Mouse (Mus musculus): ENCODE measurements around the gene Wdr18. TPM values are rescaled to one million over a fixed set of nuclear protein-coding genes. Genes with fewer than 3 reads are reported as not detected.
A peak's percentile ranks its signal among the peaks of the same experiment; 100 is the strongest.

Wdr18 gene
- total and polyA plus RNA-seq, 2 experiments: 24.8 to 63.3 TPM

- 76% methylated on average over 10 of the region's 10 CpGs for WGBS
- Histone ChIP-seq H3K79me2 (ENCODE audit: control insufficient read depth, insufficient read depth, low read length) (no peaks in the 10 kb centered on the region), H3K4me1 (ENCODE audit: control insufficient read depth, insufficient read depth, low read length) (no peaks in the 10 kb centered on the region), H3K27ac (replicated peaks; ENCODE audit: insufficient read depth, low read depth, low read length) (peak overlapping the region; percentile 17), H3K36me3 (ENCODE audit: control insufficient read depth, insufficient read depth, low read length) (no peaks in the 10 kb centered on the region), H3K4me3 (ENCODE audit: insufficient read depth, low read depth, low read length) (peak overlapping the region; percentile 59), H3K9ac (ENCODE audit: low read depth, low read length) (peak overlapping the region; percentile 66), H3K27me3 (ENCODE audit: control insufficient read depth, insufficient read depth, low read length) (no peaks in the 10 kb centered on the region)
- DNase-seq (ENCODE audit: extremely low read depth, low read depth, low spot score): no peak
- TF ChIP-seq CTCF (IDR thresholded peaks at IDR 0.05; ENCODE audit: low read depth, low read length) (no peak), POLR2A (IDR thresholded peaks at IDR 0.05; ENCODE audit: extremely low read depth, insufficient read depth, low read length) (no peak)
These were observed 57.0 kb downstream of the Wdr18 start for GRCm38 (mm10) chr10:80016931-80017330.

GRCm38 (mm10) chr10:80017361-80017760 is 57.4 kb downstream of the Wdr18 start:
- DNase-seq (ENCODE audit: extremely low read depth, low read depth, low spot score): no peak
- Histone ChIP-seq H3K79me2 (ENCODE audit: control insufficient read depth, insufficient read depth, low read length) (no peaks in the 10 kb centered on the region), H3K27ac (replicated peaks; ENCODE audit: insufficient read depth, low read depth, low read length) (peak overlapping the region; percentile 29), H3K4me3 (ENCODE audit: insufficient read depth, low read depth, low read length) (peak overlapping the region; percentile 59), H3K36me3 (ENCODE audit: control insufficient read depth, insufficient read depth, low read length) (no peaks in the 10 kb centered on the region), H3K27me3 (ENCODE audit: control insufficient read depth, insufficient read depth, low read length) (no peaks in the 10 kb centered on the region), H3K4me1 (ENCODE audit: control insufficient read depth, insufficient read depth, low read length) (no peaks in the 10 kb centered on the region), H3K9ac (ENCODE audit: low read depth, low read length) (peak overlapping the region; percentile 70)
- WGBS: 44% methylated on average over 3 of the region's 3 CpGs
- TF ChIP-seq POLR2A (IDR thresholded peaks at IDR 0.05; ENCODE audit: extremely low read depth, insufficient read depth, low read length) (no peak), CTCF (IDR thresholded peaks at IDR 0.05; ENCODE audit: low read depth, low read length) (no peak)

- TF ChIP-seq POLR2A (IDR thresholded peaks at IDR 0.05; ENCODE audit: extremely low read depth, insufficient read depth, low read length) (no peak), CTCF (IDR thresholded peaks at IDR 0.05; ENCODE audit: low read depth, low read length) (no peak)
- no peaks in the 10 kb centered on the region for H3K36me3 ChIP-seq (ENCODE audit: control insufficient read depth, insufficient read depth, low read length)
- H3K4me3 ChIP-seq (ENCODE audit: insufficient read depth, low read depth, low read length): peak overlapping the region; percentile 35
- no peak for DNase-seq (ENCODE audit: extremely low read depth, low read depth, low spot score)
- H3K79me2 ChIP-seq (ENCODE audit: control insufficient read depth, insufficient read depth, low read length): no peaks in the 10 kb centered on the region
- H3K4me1 ChIP-seq (ENCODE audit: control insufficient read depth, insufficient read depth, low read length): no peaks in the 10 kb centered on the region
- H3K27ac ChIP-seq (replicated peaks; ENCODE audit: insufficient read depth, low read depth, low read length): peak overlapping the region; percentile 29
- H3K9ac ChIP-seq (ENCODE audit: low read depth, low read length): peak overlapping the region; percentile 70
- H3K27me3 ChIP-seq (ENCODE audit: control insufficient read depth, insufficient read depth, low read length): no peaks in the 10 kb centered on the region
- 75% methylated on average over 14 of the region's 14 CpGs for WGBS
These were observed 57.8 kb downstream of the Wdr18 start for GRCm38 (mm10) chr10:80017771-80018170.

- TF ChIP-seq CTCF (IDR thresholded peaks at IDR 0.05; ENCODE audit: low read depth, low read length) (no peak), POLR2A (IDR thresholded peaks at IDR 0.05; ENCODE audit: extremely low read depth, insufficient read depth, low read length) (no peak)
- 16% methylated on average over 15 of the region's 15 CpGs for WGBS
- Histone ChIP-seq H3K79me2 (ENCODE audit: control insufficient read depth, insufficient read depth, low read length) (no peaks in the 10 kb centered on the region), H3K27me3 (ENCODE audit: control insufficient read depth, insufficient read depth, low read length) (no peaks in the 10 kb centered on the region), H3K27ac (replicated peaks; ENCODE audit: insufficient read depth, low read depth, low read length) (peak overlapping the region; percentile 75), H3K4me1 (ENCODE audit: control insufficient read depth, insufficient read depth, low read length) (no peaks in the 10 kb centered on the region), H3K36me3 (ENCODE audit: control insufficient read depth, insufficient read depth, low read length) (no peaks in the 10 kb centered on the region), H3K9ac (ENCODE audit: low read depth, low read length) (peak overlapping the region; percentile 55), H3K4me3 (ENCODE audit: insufficient read depth, low read depth, low read length) (peak overlapping the region; percentile 34; the same call in 1 of the 2 replicates)
- no peak for DNase-seq (ENCODE audit: extremely low read depth, low read depth, low spot score)
These were observed 58.9 kb downstream of the Wdr18 start for GRCm38 (mm10) chr10:80018739-80019297.

GRCm38 (mm10) chr10:80019471-80020131 is 59.6 kb downstream of the Wdr18 start:
- H3K79me2 ChIP-seq (ENCODE audit: control insufficient read depth, insufficient read depth, low read length): no peaks in the 10 kb centered on the region
- no peaks in the 10 kb centered on the region for H3K27me3 ChIP-seq (ENCODE audit: control insufficient read depth, insufficient read depth, low read length)
- no peaks in the 10 kb centered on the region for H3K4me1 ChIP-seq (ENCODE audit: control insufficient read depth, insufficient read depth, low read length)
- H3K4me3 ChIP-seq (ENCODE audit: insufficient read depth, low read depth, low read length): peak overlapping the region; percentile 14; the same call in 1 of the 2 replicates
- 26% methylated on average over 20 of the region's 20 CpGs for WGBS
- 0 out of 2 replicates have a peak overlapping the region, but pooled peaks have one; percentile 26 for H3K9ac ChIP-seq (ENCODE audit: low read depth, low read length)
- no peak for TF ChIP-seq POLR2A (IDR thresholded peaks at IDR 0.05; ENCODE audit: extremely low read depth, insufficient read depth, low read length)
- TF ChIP-seq CTCF (IDR thresholded peaks at IDR 0.05; ENCODE audit: low read depth, low read length): no peak
- H3K36me3 ChIP-seq (ENCODE audit: control insufficient read depth, insufficient read depth, low read length): no peaks in the 10 kb centered on the region
- DNase-seq (ENCODE audit: extremely low read depth, low read depth, low spot score): no peak
- peak overlapping the region; percentile 39 for H3K27ac ChIP-seq (replicated peaks; ENCODE audit: insufficient read depth, low read depth, low read length)

Other genes starting within 250 kb of the Wdr18 start
Only the 30 nearest of the 33 such genes appear.
- not detected in 2 replicates for gene Fgf22, start 205.1 kb upstream of the Wdr18 start, total RNA-seq (2014; rRNA removed)
- not detected in 2 replicates for gene Fgf22, start 205.1 kb upstream of the Wdr18 start, polyA plus RNA-seq (2012; rRNA removed)
- 7.6 and 11.7 TPM in 2 replicates for gene Rnf126, start 193.2 kb upstream of the Wdr18 start, total RNA-seq (2014; rRNA removed)
- 65.1 and 70.6 TPM in 2 replicates for gene Rnf126, start 193.2 kb upstream of the Wdr18 start, polyA plus RNA-seq (2012; rRNA removed)
- gene Fstl3, start 182.9 kb upstream of the Wdr18 start, total RNA-seq (2014; rRNA removed): 0.09 and 0.27 TPM in 2 replicates
- gene Fstl3, start 182.9 kb upstream of the Wdr18 start, polyA plus RNA-seq (2012; rRNA removed): 0.18 and 0.60 TPM in 2 replicates
- gene Prss57, start 169.2 kb upstream of the Wdr18 start, total RNA-seq (2014; rRNA removed): not detected in 2 replicates
- not detected in 2 replicates for gene Prss57, start 169.2 kb upstream of the Wdr18 start, polyA plus RNA-seq (2012; rRNA removed)
- 0.81 and 0.92 TPM in 2 replicates for gene Palm, start 166.6 kb upstream of the Wdr18 start, total RNA-seq (2014; rRNA removed)
- 1.9 and 3.0 TPM in 2 replicates for gene Palm, start 166.6 kb upstream of the Wdr18 start, polyA plus RNA-seq (2012; rRNA removed)
- 0.18 and 0.40 TPM in 2 replicates for gene Misp, start 139.2 kb upstream of the Wdr18 start, total RNA-seq (2014; rRNA removed)
- gene Misp, start 139.2 kb upstream of the Wdr18 start, polyA plus RNA-seq (2012; rRNA removed): 0.16 and 0.51 TPM in 2 replicates
- 43.9 and 86.1 TPM in 2 replicates for gene Ptbp1, start 105.7 kb upstream of the Wdr18 start, total RNA-seq (2014; rRNA removed)
- gene Ptbp1, start 105.7 kb upstream of the Wdr18 start, polyA plus RNA-seq (2012; rRNA removed): 77.6 and 103 TPM in 2 replicates
- gene Prtn3, start 85.7 kb upstream of the Wdr18 start, total RNA-seq (2014; rRNA removed): 0.40 TPM in 1 of 2 replicates, not detected in the other
- 0.20 and 1.1 TPM in 2 replicates for gene Prtn3, start 85.7 kb upstream of the Wdr18 start, polyA plus RNA-seq (2012; rRNA removed)
- under 0.01 TPM in 1 of 2 replicates, not detected in the other for gene Plppr3, start 85.5 kb upstream of the Wdr18 start, total RNA-seq (2014; rRNA removed)
- gene Plppr3, start 85.5 kb upstream of the Wdr18 start, polyA plus RNA-seq (2012; rRNA removed): 0.38 and 0.47 TPM in 2 replicates
- 0.20 TPM in 1 of 2 replicates, not detected in the other for gene Elane, start 73.9 kb upstream of the Wdr18 start, total RNA-seq (2014; rRNA removed)
- 0.12 and 0.15 TPM in 2 replicates for gene Elane, start 73.9 kb upstream of the Wdr18 start, polyA plus RNA-seq (2012; rRNA removed)
- gene Cfd, start 69.3 kb upstream of the Wdr18 start, total RNA-seq (2014; rRNA removed): 5.7 and 11.3 TPM in 2 replicates
- gene Cfd, start 69.3 kb upstream of the Wdr18 start, polyA plus RNA-seq (2012; rRNA removed): 0.37 and 0.98 TPM in 2 replicates
- 5.9 and 8.2 TPM in 2 replicates for gene Med16, start 51.2 kb upstream of the Wdr18 start, total RNA-seq (2014; rRNA removed)
- 29.9 and 30.6 TPM in 2 replicates for gene Med16, start 51.2 kb upstream of the Wdr18 start, polyA plus RNA-seq (2012; rRNA removed)
- gene Gm26602, start 49.3 kb upstream of the Wdr18 start, total RNA-seq (2014; rRNA removed): not detected in 2 replicates
- not detected in 2 replicates for gene Gm26602, start 49.3 kb upstream of the Wdr18 start, polyA plus RNA-seq (2012; rRNA removed)
- gene Kiss1r, start 43.2 kb upstream of the Wdr18 start, total RNA-seq (2014; rRNA removed): 0.18 and 0.60 TPM in 2 replicates
- 1.5 and 1.9 TPM in 2 replicates for gene Kiss1r, start 43.2 kb upstream of the Wdr18 start, polyA plus RNA-seq (2012; rRNA removed)
- gene R3hdm4, start 38.9 kb upstream of the Wdr18 start, total RNA-seq (2014; rRNA removed): 12.4 and 15.5 TPM in 2 replicates
- 78.8 and 80.0 TPM in 2 replicates for gene R3hdm4, start 38.9 kb upstream of the Wdr18 start, polyA plus RNA-seq (2012; rRNA removed)
- 0.37 and 0.74 TPM in 2 replicates for gene Arid3a, start 33.1 kb upstream of the Wdr18 start, total RNA-seq (2014; rRNA removed)
- gene Arid3a, start 33.1 kb upstream of the Wdr18 start, polyA plus RNA-seq (2012; rRNA removed): 0.69 and 1.7 TPM in 2 replicates
- gene Grin3b, start 10.6 kb downstream of the Wdr18 start, total RNA-seq (2014; rRNA removed): 0.18 TPM in 1 of 2 replicates, not detected in the other
- 0.45 TPM in 2 replicates for gene Grin3b, start 10.6 kb downstream of the Wdr18 start, polyA plus RNA-seq (2012; rRNA removed)
- 35.7 and 51.7 TPM in 2 replicates for gene Tmem259, start 24.2 kb downstream of the Wdr18 start, total RNA-seq (2014; rRNA removed)
- 223 and 259 TPM in 2 replicates for gene Tmem259, start 24.2 kb downstream of the Wdr18 start, polyA plus RNA-seq (2012; rRNA removed)
- 5.2 and 6.4 TPM in 2 replicates for gene Cnn2, start 28.4 kb downstream of the Wdr18 start, total RNA-seq (2014; rRNA removed)
- gene Cnn2, start 28.4 kb downstream of the Wdr18 start, polyA plus RNA-seq (2012; rRNA removed): 6.9 and 9.8 TPM in 2 replicates
- 1.4 and 1.9 TPM in 2 replicates for gene Abca7, start 36.3 kb downstream of the Wdr18 start, total RNA-seq (2014; rRNA removed)
- gene Abca7, start 36.3 kb downstream of the Wdr18 start, polyA plus RNA-seq (2012; rRNA removed): 3.2 and 3.4 TPM in 2 replicates
- gene Arhgap45, start 56.5 kb downstream of the Wdr18 start, total RNA-seq (2014; rRNA removed): 4.5 and 4.6 TPM in 2 replicates
- gene Arhgap45, start 56.5 kb downstream of the Wdr18 start, polyA plus RNA-seq (2012; rRNA removed): 7.7 and 10.9 TPM in 2 replicates
- 26.4 and 39.1 TPM in 2 replicates for gene Polr2e, start 79.6 kb downstream of the Wdr18 start, total RNA-seq (2014; rRNA removed)
- gene Polr2e, start 79.6 kb downstream of the Wdr18 start, polyA plus RNA-seq (2012; rRNA removed): 71.1 and 74.6 TPM in 2 replicates
- gene Gpx4, start 87.0 kb downstream of the Wdr18 start, total RNA-seq (2014; rRNA removed): 712 and 752 TPM in 2 replicates
- gene Gpx4, start 87.0 kb downstream of the Wdr18 start, polyA plus RNA-seq (2012; rRNA removed): 535 and 559 TPM in 2 replicates
- gene Sbno2, start 145.4 kb downstream of the Wdr18 start, total RNA-seq (2014; rRNA removed): 8.9 and 11.8 TPM in 2 replicates
- 19.2 and 25.9 TPM in 2 replicates for gene Sbno2, start 145.4 kb downstream of the Wdr18 start, polyA plus RNA-seq (2012; rRNA removed)
- 71.5 and 75.0 TPM in 2 replicates for gene Stk11, start 155.7 kb downstream of the Wdr18 start, total RNA-seq (2014; rRNA removed)
- 96.8 and 110 TPM in 2 replicates for gene Stk11, start 155.7 kb downstream of the Wdr18 start, polyA plus RNA-seq (2012; rRNA removed)
- 144 and 218 TPM in 2 replicates for gene Atp5d, start 178.5 kb downstream of the Wdr18 start, total RNA-seq (2014; rRNA removed)
- 1,387 and 1,558 TPM in 2 replicates for gene Atp5d, start 178.5 kb downstream of the Wdr18 start, polyA plus RNA-seq (2012; rRNA removed)
- gene Cbarp, start 180.7 kb downstream of the Wdr18 start, total RNA-seq (2014; rRNA removed): 0.47 and 0.55 TPM in 2 replicates
- gene Cbarp, start 180.7 kb downstream of the Wdr18 start, polyA plus RNA-seq (2012; rRNA removed): 1.2 TPM in 2 replicates
- gene Midn, start 188.1 kb downstream of the Wdr18 start, total RNA-seq (2014; rRNA removed): 6.9 and 11.6 TPM in 2 replicates
- 27.4 and 38.8 TPM in 2 replicates for gene Midn, start 188.1 kb downstream of the Wdr18 start, polyA plus RNA-seq (2012; rRNA removed)
- gene Cirbp, start 205.8 kb downstream of the Wdr18 start, total RNA-seq (2014; rRNA removed): 19.5 and 25.9 TPM in 2 replicates
- gene Cirbp, start 205.8 kb downstream of the Wdr18 start, polyA plus RNA-seq (2012; rRNA removed): 31.8 and 37.0 TPM in 2 replicates
- 5.1 and 7.7 TPM in 2 replicates for gene 1600002K03Rik, start 212.8 kb downstream of the Wdr18 start, total RNA-seq (2014; rRNA removed)
- 10.0 and 10.4 TPM in 2 replicates for gene 1600002K03Rik, start 212.8 kb downstream of the Wdr18 start, polyA plus RNA-seq (2012; rRNA removed)